Mouse (Mus musculus) neural tube, embryonic 12.5 days (tissue): ENCODE measurements around the gene Ccdc17. TPM values are rescaled to one million over a fixed set of nuclear protein-coding genes. Genes with fewer than 3 reads are reported as not detected.

Experiments
- ATAC-seq: fragments of 200-750 bp; cut with Nextera tagmentation; 2 replicates; pipeline ENCODE4 v1.8.0; 2017; ENCODE audit warnings: low read depth, mild to moderate bottlenecking, moderate TSS enrichment, moderate library complexity; ENCODE audit not compliant: low FRiP score
- H3K27ac ChIP-seq: fragments of 300-500 bp; sonication (generic); 2 replicates; pipeline ENCODE4 v1.5.1; 2016
- H3K27me3 ChIP-seq: fragments of 300-500 bp; sonication (generic); replicated peaks from 2 replicates; pipeline ENCODE4 v1.6.1; 2016; ENCODE audit warnings: mild to moderate bottlenecking
- H3K36me3 ChIP-seq: fragments of 300-500 bp; sonication (generic); 2 replicates; pipeline ENCODE4 v1.6.1; 2016; ENCODE audit warnings: mild to moderate bottlenecking
- H3K4me1 ChIP-seq: fragments of 300-500 bp; sonication (generic); 2 replicates; pipeline ENCODE4 v1.6.1; 2016
- H3K4me2 ChIP-seq: fragments of 300-500 bp; sonication (generic); replicated peaks from 2 replicates; pipeline ENCODE4 v1.6.1; 2016; ENCODE audit warnings: mild to moderate bottlenecking
- H3K4me3 ChIP-seq: fragments of 300-500 bp; sonication (generic); 2 replicates; pipeline ENCODE4 v1.5.1; 2016
- H3K9ac ChIP-seq: fragments of 300-500 bp; sonication (generic); 2 replicates; pipeline ENCODE4 v1.6.1; 2016; ENCODE audit warnings: mild to moderate bottlenecking
- H3K9me3 ChIP-seq: fragments of 300-500 bp; sonication (generic); 2 replicates; pipeline ENCODE4 v1.6.1; 2016; ENCODE audit warnings: mild to moderate bottlenecking
- WGBS: fragments of 180-500 bp; shearing (Covaris S2); methylation state at CpG from one replicate; pipeline ENCODE4 v1.1.7; 2016; 5-methylcytosine and 5-hydroxymethylcytosine counted together
- polyA plus RNA-seq: library from polyadenylated mRNA; unstranded; fragments of >200 nt; fragmentation: Nextera tagmentation; extraction: Ambion mirVana; gene quantifications from 2 replicates; pipeline ENCODE4 v1.2.1, GENCODE M21; 2016

The Ccdc17 gene
- polyA plus RNA-seq, 1 experiment from 2014 or later = 3.5 TPM

GRCm38 (mm10) chr4:116615237-116615636 is 18.8 kb downstream of the Ccdc17 start:
- Histone ChIP-seq H3K9ac (no peak overlapping the region), H3K36me3 (peaks cover 77% of the 10 kb centered on the region), H3K9me3 (no peaks in the 10 kb centered on the region), H3K27ac (no peak overlapping the region), H3K4me3 (no peak overlapping the region), H3K27me3 (no peaks in the 10 kb centered on the region), H3K4me1 (no peaks in the 10 kb centered on the region), H3K4me2 (no peak overlapping the region)
- WGBS = 99% methylated on average over 2 of the region's 2 CpGs
- no peak for ATAC-seq

GRCm38 (mm10) chr4:116624831-116625230 is 28.4 kb downstream of the Ccdc17 start:
- Histone ChIP-seq H3K9me3 (no peaks in the 10 kb centered on the region), H3K4me1 (peaks cover 19% of the 10 kb centered on the region), H3K9ac (no peak overlapping the region), H3K4me3 (no peak overlapping the region), H3K36me3 (peaks cover 21% of the 10 kb centered on the region), H3K4me2 (peak overlapping the region; percentile 72; the same call in 1 of the 2 replicates), H3K27ac (no peak overlapping the region), H3K27me3 (no peaks in the 10 kb centered on the region)
- 92% methylated on average over 4 of the region's 4 CpGs for WGBS
- ATAC-seq = no peak

GRCm38 (mm10) chr4:116626658-116627358 is 30.4 kb downstream of the Ccdc17 start:
- WGBS = under 1% methylated on average over 53 of the region's 53 CpGs
- peak overlapping the region; percentile 76 for H3K9ac ChIP-seq
- ATAC-seq = peak; percentile 74
- peaks cover 4% of the 10 kb centered on the region for H3K36me3 ChIP-seq
- H3K4me2 ChIP-seq = peak overlapping the region; percentile 72
- H3K4me3 ChIP-seq = peak overlapping the region; percentile 92
- no peaks in the 10 kb centered on the region for H3K9me3 ChIP-seq
- H3K27ac ChIP-seq = peak overlapping the region; percentile 69
- H3K4me1 ChIP-seq = peaks cover 19% of the 10 kb centered on the region
- no peaks in the 10 kb centered on the region for H3K27me3 ChIP-seq

- Histone ChIP-seq H3K9me3 (no peaks in the 10 kb centered on the region), H3K27me3 (no peaks in the 10 kb centered on the region), H3K4me2 (peak overlapping the region; percentile 72), H3K9ac (peak overlapping the region; percentile 76), H3K4me3 (peak overlapping the region; percentile 92), H3K4me1 (peaks cover 19% of the 10 kb centered on the region), H3K36me3 (peaks cover 3% of the 10 kb centered on the region; the same call in 1 of the 2 replicates), H3K27ac (peak overlapping the region; percentile 69)
- ATAC-seq = peak; percentile 96
- WGBS = under 1% methylated on average over 13 of the region's 13 CpGs
Measured at GRCm38 (mm10) chr4:116627359-116627716, 30.9 kb downstream of the Ccdc17 start.

- H3K9ac ChIP-seq = peak within 1 kb of the TSS; percentile 76
- 8% methylated on average over 23 of the region's 23 CpGs for WGBS
- no peaks in the 10 kb centered on the region for H3K9me3 ChIP-seq
- no peaks in the 10 kb centered on the region for H3K27me3 ChIP-seq
- peak; percentile 89 for ATAC-seq
- peak within 1 kb of the TSS; percentile 92 for H3K4me3 ChIP-seq
- H3K36me3 ChIP-seq = peaks cover 3% of the 10 kb centered on the region; the same call in 1 of the 2 replicates
- peaks cover 19% of the 10 kb centered on the region for H3K4me1 ChIP-seq
- H3K4me2 ChIP-seq = peak within 1 kb of the TSS; percentile 72
- H3K27ac ChIP-seq = peak within 1 kb of the TSS; percentile 69
Measured at GRCm38 (mm10) chr4:116627722-116628662, 31.5 kb downstream of the Ccdc17 start, which contains the start of gene Nasp. Gene Nasp, minus strand, starts transcription at chr4:116627941.

GRCm38 (mm10) chr4:116635197-116635596 is 38.7 kb downstream of the Ccdc17 start:
- Histone ChIP-seq H3K4me1 (no peaks in the 10 kb centered on the region), H3K4me3 (no peak overlapping the region), H3K9me3 (no peaks in the 10 kb centered on the region), H3K4me2 (no peak overlapping the region), H3K27ac (no peak overlapping the region), H3K27me3 (no peaks in the 10 kb centered on the region), H3K36me3 (peaks cover 54% of the 10 kb centered on the region), H3K9ac (no peak overlapping the region)
- no peak for ATAC-seq
- WGBS = 97% methylated on average over 1 of the region's 1 CpGs

- no peak overlapping the region for H3K9ac ChIP-seq
- ATAC-seq = no peak
- no peak overlapping the region for H3K27ac ChIP-seq
- WGBS = 94% methylated on average over 6 of the region's 6 CpGs
- no peaks in the 10 kb centered on the region for H3K9me3 ChIP-seq
- peaks cover 89% of the 10 kb centered on the region for H3K36me3 ChIP-seq
- no peak overlapping the region for H3K4me3 ChIP-seq
- no peaks in the 10 kb centered on the region for H3K27me3 ChIP-seq
- no peaks in the 10 kb centered on the region for H3K4me1 ChIP-seq
- no peak overlapping the region for H3K4me2 ChIP-seq
Measured at GRCm38 (mm10) chr4:116638821-116639220, 42.4 kb downstream of the Ccdc17 start.

GRCm38 (mm10) chr4:116642071-116642470 is 45.6 kb downstream of the Ccdc17 start:
- 97% methylated on average over 1 of the region's 1 CpGs for WGBS
- ATAC-seq = no peak
- Histone ChIP-seq H3K4me2 (no peak overlapping the region), H3K4me1 (0 out of 2 replicates have a peak, but pooled peaks cover 5% of the 10 kb centered on the region), H3K27ac (no peak overlapping the region), H3K9me3 (no peaks in the 10 kb centered on the region), H3K9ac (no peak overlapping the region), H3K36me3 (peaks cover 76% of the 10 kb centered on the region), H3K27me3 (no peaks in the 10 kb centered on the region), H3K4me3 (no peak overlapping the region)

- H3K9ac ChIP-seq = no peak overlapping the region
- 73% methylated on average over 6 of the region's 6 CpGs for WGBS
- ATAC-seq = no peak
Measured at GRCm38 (mm10) chr4:116644326-116644725, 47.9 kb downstream of the Ccdc17 start.

GRCm38 (mm10) chr4:116645624-116646023 is 49.2 kb downstream of the Ccdc17 start:
- Histone ChIP-seq H3K4me2 (no peak overlapping the region), H3K9ac (no peak overlapping the region), H3K36me3 (peaks cover 58% of the 10 kb centered on the region), H3K4me3 (no peak overlapping the region), H3K4me1 (peaks cover 29% of the 10 kb centered on the region), H3K27me3 (no peaks in the 10 kb centered on the region), H3K9me3 (no peaks in the 10 kb centered on the region), H3K27ac (no peak overlapping the region)
- 92% methylated on average over 7 of the region's 7 CpGs for WGBS
- ATAC-seq = no peak

More at GRCm38 (mm10) chr4:116644326-116644725, 47.9 kb downstream of the Ccdc17 start:
- no peak overlapping the region for H3K27ac ChIP-seq
- no peak overlapping the region for H3K4me2 ChIP-seq
- peaks cover 17% of the 10 kb centered on the region; the same call in 1 of the 2 replicates for H3K4me1 ChIP-seq
- H3K9me3 ChIP-seq = no peaks in the 10 kb centered on the region
- H3K36me3 ChIP-seq = peaks cover 66% of the 10 kb centered on the region
- no peaks in the 10 kb centered on the region for H3K27me3 ChIP-seq
- no peak overlapping the region for H3K4me3 ChIP-seq

GRCm38 (mm10) chr4:116649411-116649810 is 53.0 kb downstream of the Ccdc17 start:
- Histone ChIP-seq H3K4me2 (peak overlapping the region; percentile 80), H3K4me1 (peaks cover 29% of the 10 kb centered on the region), H3K9me3 (no peaks in the 10 kb centered on the region), H3K4me3 (no peak overlapping the region), H3K9ac (no peak overlapping the region), H3K27me3 (no peaks in the 10 kb centered on the region), H3K27ac (no peak overlapping the region), H3K36me3 (peaks cover 28% of the 10 kb centered on the region)
- ATAC-seq = no peak
- 93% methylated on average over 2 of the region's 2 CpGs for WGBS
